Mouse (Mus musculus): ENCODE results near the gene Yap1. TPM values are rescaled to one million over a fixed set of nuclear protein-coding genes. Genes with fewer than 3 reads are reported as not detected.

The Yap1 gene
- polyA plus RNA-seq, 1 experiment from 2014 or later, result 5.4 TPM

- Histone ChIP-seq H3K4me1 (ENCODE audit: control insufficient read depth, insufficient read depth, low read length) (no peaks in the 10 kb centered on the region), H3K36me3 (ENCODE audit: control insufficient read depth, insufficient read depth, low read length) (no peaks in the 10 kb centered on the region), H3K27me3 (ENCODE audit: control insufficient read depth, insufficient read depth, low read depth, low read length) (no peaks in the 10 kb centered on the region), H3K4me3 (ENCODE audit: low read depth, low read length) (no peak overlapping the region), H3K9ac (ENCODE audit: low read depth, low read length) (no peak overlapping the region), H3K27ac (ENCODE audit: low read length) (no peak overlapping the region), H3K9me3 (replicated peaks; ENCODE audit: control insufficient read depth, low read length, poor library complexity, severe bottlenecking) (no peaks in the 10 kb centered on the region), H3K4me2 (ENCODE audit: low read length) (no peak overlapping the region)
- 83% methylated on average over 1 of the region's 1 CpGs for WGBS
- ATAC-seq, result no peak
Observed at GRCm38 (mm10) chr9:7891177-7891576, 113.2 kb downstream of the Yap1 start.

- WGBS, result 100% methylated on average over 3 of the region's 3 CpGs
- no peaks in the 10 kb centered on the region for H3K4me1 ChIP-seq (ENCODE audit: control insufficient read depth, insufficient read depth, low read length)
- ATAC-seq, result no peak
- H3K36me3 ChIP-seq (ENCODE audit: control insufficient read depth, insufficient read depth, low read length), result no peaks in the 10 kb centered on the region
- no peak overlapping the region for H3K4me3 ChIP-seq (ENCODE audit: low read depth, low read length)
- H3K27ac ChIP-seq (ENCODE audit: low read length), result no peak overlapping the region
- no peak overlapping the region for H3K9ac ChIP-seq (ENCODE audit: low read depth, low read length)
- no peaks in the 10 kb centered on the region for H3K27me3 ChIP-seq (ENCODE audit: control insufficient read depth, insufficient read depth, low read depth, low read length)
- no peak overlapping the region for H3K4me2 ChIP-seq (ENCODE audit: low read length)
- no peaks in the 10 kb centered on the region for H3K9me3 ChIP-seq (replicated peaks; ENCODE audit: control insufficient read depth, low read length, poor library complexity, severe bottlenecking)
Observed at GRCm38 (mm10) chr9:7884346-7884745, 120.0 kb downstream of the Yap1 start.

GRCm38 (mm10) chr9:7882304-7882865 is 122.0 kb downstream of the Yap1 start:
- no peak overlapping the region for H3K9ac ChIP-seq (ENCODE audit: low read depth, low read length)

More at GRCm38 (mm10) chr9:7882304-7882865, 122.0 kb downstream of the Yap1 start:
- Histone ChIP-seq H3K4me3 (ENCODE audit: low read depth, low read length) (no peak overlapping the region), H3K27ac (ENCODE audit: low read length) (no peak overlapping the region), H3K9me3 (replicated peaks; ENCODE audit: control insufficient read depth, low read length, poor library complexity, severe bottlenecking) (no peaks in the 10 kb centered on the region), H3K27me3 (ENCODE audit: control insufficient read depth, insufficient read depth, low read depth, low read length) (no peaks in the 10 kb centered on the region; the same call in 1 of the 2 replicates), H3K4me1 (ENCODE audit: control insufficient read depth, insufficient read depth, low read length) (no peaks in the 10 kb centered on the region), H3K4me2 (ENCODE audit: low read length) (no peak overlapping the region), H3K36me3 (ENCODE audit: control insufficient read depth, insufficient read depth, low read length) (no peaks in the 10 kb centered on the region)
- 93% methylated on average over 1 of the region's 1 CpGs for WGBS
- ATAC-seq, result no peak

Other genes with a start within 250 kb of the Yap1 start
- gene Tmem123, start 240.6 kb downstream of the Yap1 start, polyA plus RNA-seq (2015; fragmentation: Nextera tagmentation; extraction: Ambion mirVana), result 14.5 and 15.3 TPM in 2 replicates
- 41.8 and 43.9 TPM in 2 replicates for gene Birc2, start 167.5 kb downstream of the Yap1 start, polyA plus RNA-seq (2015; fragmentation: Nextera tagmentation; extraction: Ambion mirVana)
- 1.5 and 1.8 TPM in 2 replicates for gene Birc3, start 131.4 kb downstream of the Yap1 start, polyA plus RNA-seq (2015; fragmentation: Nextera tagmentation; extraction: Ambion mirVana)
- 16.1 and 17.2 TPM in 2 replicates for gene Cfap300, start 38.2 kb upstream of the Yap1 start, polyA plus RNA-seq (2015; fragmentation: Nextera tagmentation; extraction: Ambion mirVana)
- gene Cep126, start 129.7 kb upstream of the Yap1 start, polyA plus RNA-seq (2015; fragmentation: Nextera tagmentation; extraction: Ambion mirVana), result 4.1 TPM in 2 replicates